Mouse (Mus musculus): ENCODE measurements around the gene Iqsec1. TPM values are rescaled to one million over a fixed set of nuclear protein-coding genes. Genes with fewer than 3 reads are reported as not detected.
A peak's percentile ranks its signal among the peaks of the same experiment; 100 is the strongest.

Gene Iqsec1
- total and polyA plus RNA-seq, 2 experiments from 2014 or later = 12.0 to 93.7 TPM

- Histone ChIP-seq H3K27ac (ENCODE audit: low read depth) (peak overlapping the region; percentile 74), H3K9ac (replicated peaks; ENCODE audit: low read depth, low read length) (no peak overlapping the region), H3K4me2 (ENCODE audit: low read depth, low read length) (no peak overlapping the region; the same call in 1 of the 2 replicates), H3K36me3 (replicated peaks; ENCODE audit: control insufficient read depth, insufficient read depth, low read length) (no peaks in the 10 kb centered on the region; the same call in 1 of the 2 replicates), H3K27me3 (ENCODE audit: control insufficient read depth, insufficient read depth, low read length) (no peaks in the 10 kb centered on the region), H3K4me1 (ENCODE audit: control insufficient read depth, insufficient read depth) (peaks cover 86% of the 10 kb centered on the region), H3K9me3 (replicated peaks; ENCODE audit: control insufficient read depth, low read length) (no peaks in the 10 kb centered on the region), H3K4me3 (ENCODE audit: low read depth, low read length) (no peak overlapping the region)
- WGBS = 55% methylated on average over 3 of the region's 3 CpGs
- no peak for DNase-seq (ENCODE audit: low spot score)
- ATAC-seq (ENCODE audit: insufficient read depth, low read depth) = no peak
- TF ChIP-seq EP300 (IDR thresholded peaks at IDR 0.05; ENCODE audit: low read depth) (no peak), CTCF (IDR thresholded peaks at IDR 0.05; ENCODE audit: low read depth) (no peak)
These were observed 276.4 kb downstream of the Iqsec1 start for GRCm38 (mm10) chr6:90712063-90712462.

- TF ChIP-seq CTCF (IDR thresholded peaks at IDR 0.05; ENCODE audit: low read depth) = no peak
- TF ChIP-seq EP300 (IDR thresholded peaks at IDR 0.05; ENCODE audit: low read depth) = no peak
- Histone ChIP-seq H3K9ac (replicated peaks; ENCODE audit: low read depth, low read length) (no peak overlapping the region), H3K36me3 (replicated peaks; ENCODE audit: control insufficient read depth, insufficient read depth, low read length) (no peaks in the 10 kb centered on the region; the same call in 1 of the 2 replicates), H3K27me3 (ENCODE audit: control insufficient read depth, insufficient read depth, low read length) (no peaks in the 10 kb centered on the region), H3K27ac (ENCODE audit: low read depth) (peak overlapping the region; percentile 58), H3K4me2 (ENCODE audit: low read depth, low read length) (no peak overlapping the region), H3K4me3 (ENCODE audit: low read depth, low read length) (no peak overlapping the region), H3K9me3 (replicated peaks; ENCODE audit: control insufficient read depth, low read length) (no peaks in the 10 kb centered on the region), H3K4me1 (ENCODE audit: control insufficient read depth, insufficient read depth) (peaks cover 86% of the 10 kb centered on the region)
- ATAC-seq (ENCODE audit: insufficient read depth, low read depth) (no peak), DNase-seq (ENCODE audit: low spot score) (no peak)
- 62% methylated on average over 12 of the region's 12 CpGs for WGBS
These were observed 276.9 kb downstream of the Iqsec1 start for GRCm38 (mm10) chr6:90711476-90712035.

GRCm38 (mm10) chr6:90710778-90711177 lies 277.7 kb downstream of the Iqsec1 start:
- peak overlapping the region; percentile 58; the same call in 1 of the 2 replicates for H3K27ac ChIP-seq (ENCODE audit: low read depth)
- H3K9me3 ChIP-seq (replicated peaks; ENCODE audit: control insufficient read depth, low read length) = no peaks in the 10 kb centered on the region
- ATAC-seq (ENCODE audit: insufficient read depth, low read depth) (no peak), DNase-seq (ENCODE audit: low spot score) (no peak)
- no peak overlapping the region for H3K9ac ChIP-seq (replicated peaks; ENCODE audit: low read depth, low read length)
- peaks cover 93% of the 10 kb centered on the region for H3K4me1 ChIP-seq (ENCODE audit: control insufficient read depth, insufficient read depth)
- TF ChIP-seq EP300 (IDR thresholded peaks at IDR 0.05; ENCODE audit: low read depth) (no peak), CTCF (IDR thresholded peaks at IDR 0.05; ENCODE audit: low read depth) (no peak)
- no peak overlapping the region for H3K4me3 ChIP-seq (ENCODE audit: low read depth, low read length)
- H3K36me3 ChIP-seq (replicated peaks; ENCODE audit: control insufficient read depth, insufficient read depth, low read length) = no peaks in the 10 kb centered on the region; the same call in 1 of the 2 replicates
- H3K27me3 ChIP-seq (ENCODE audit: control insufficient read depth, insufficient read depth, low read length) = no peaks in the 10 kb centered on the region
- no peak overlapping the region for H3K4me2 ChIP-seq (ENCODE audit: low read depth, low read length)
- 63% methylated on average over 5 of the region's 5 CpGs for WGBS

- H3K36me3 ChIP-seq (replicated peaks; ENCODE audit: control insufficient read depth, insufficient read depth, low read length) = no peaks in the 10 kb centered on the region; the same call in 1 of the 2 replicates
- H3K27ac ChIP-seq (ENCODE audit: low read depth) = peak overlapping the region; percentile 58
- H3K9ac ChIP-seq (replicated peaks; ENCODE audit: low read depth, low read length) = no peak overlapping the region
- TF ChIP-seq CTCF (IDR thresholded peaks at IDR 0.05; ENCODE audit: low read depth) = no peak
- TF ChIP-seq EP300 (IDR thresholded peaks at IDR 0.05; ENCODE audit: low read depth) = no peak
- H3K4me1 ChIP-seq (ENCODE audit: control insufficient read depth, insufficient read depth) = peaks cover 95% of the 10 kb centered on the region
- DNase-seq (ENCODE audit: low spot score) (peak; percentile 47), ATAC-seq (ENCODE audit: insufficient read depth, low read depth) (peak; percentile 47)
- H3K27me3 ChIP-seq (ENCODE audit: control insufficient read depth, insufficient read depth, low read length) = no peaks in the 10 kb centered on the region
- 43% methylated on average over 9 of the region's 9 CpGs for WGBS
- H3K9me3 ChIP-seq (replicated peaks; ENCODE audit: control insufficient read depth, low read length) = no peaks in the 10 kb centered on the region
- no peak overlapping the region for H3K4me2 ChIP-seq (ENCODE audit: low read depth, low read length)
- H3K4me3 ChIP-seq (ENCODE audit: low read depth, low read length) = no peak overlapping the region
These were observed 278.3 kb downstream of the Iqsec1 start for GRCm38 (mm10) chr6:90709929-90710777.

- no peak for ATAC-seq (ENCODE audit: insufficient read depth, low read depth)
- Histone ChIP-seq H3K4me1 (ENCODE audit: control insufficient read depth, insufficient read depth) (peaks cover 99% of the 10 kb centered on the region), H3K36me3 (replicated peaks; ENCODE audit: control insufficient read depth, insufficient read depth, low read length) (no peaks in the 10 kb centered on the region), H3K4me3 (ENCODE audit: low read depth, low read length) (no peak overlapping the region), H3K9ac (replicated peaks; ENCODE audit: low read depth, low read length) (no peak overlapping the region), H3K27me3 (ENCODE audit: control insufficient read depth, insufficient read depth, low read length) (no peaks in the 10 kb centered on the region), H3K4me2 (ENCODE audit: low read depth, low read length) (no peak overlapping the region), H3K27ac (ENCODE audit: low read depth) (peak overlapping the region; percentile 76), H3K9me3 (replicated peaks; ENCODE audit: control insufficient read depth, low read length) (no peaks in the 10 kb centered on the region)
- no peak for TF ChIP-seq CTCF (IDR thresholded peaks at IDR 0.05; ENCODE audit: low read depth)
- no peak for TF ChIP-seq EP300 (IDR thresholded peaks at IDR 0.05; ENCODE audit: low read depth)
- DNase-seq (ENCODE audit: low spot score) = no peak
These were observed 280.3 kb downstream of the Iqsec1 start for GRCm38 (mm10) chr6:90708061-90708618.

All from heart, postnatal 0 days (tissue).